Mouse (Mus musculus) G1E (cell line): ENCODE measurements at regions not wholly inside any gene's neighbourhood (a gene's known extent, or its start where the extent isn't known, plus 50 kb on each side); places are given as distances from the start of the nearest gene placed in this dataset.

Source experiments
- CTCF ChIP-seq: IDR thresholded peaks from 2 replicates; pipeline ENCODE4 v1.5.1; 2012; ENCODE audit warnings: low read depth, low read length, inconsistent platforms, mixed read lengths
- GATA1 ChIP-seq: IDR thresholded peaks from 2 replicates; pipeline ENCODE4 v1.6.1; 2012; ENCODE audit warnings: borderline replicate concordance, low read length, inconsistent platforms, mixed read lengths
- GATA2 ChIP-seq: IDR thresholded peaks from 2 replicates; pipeline ENCODE4 v1.6.1; 2012; ENCODE audit warnings: low read depth, low read length, inconsistent platforms, borderline replicate concordance

DNA sequence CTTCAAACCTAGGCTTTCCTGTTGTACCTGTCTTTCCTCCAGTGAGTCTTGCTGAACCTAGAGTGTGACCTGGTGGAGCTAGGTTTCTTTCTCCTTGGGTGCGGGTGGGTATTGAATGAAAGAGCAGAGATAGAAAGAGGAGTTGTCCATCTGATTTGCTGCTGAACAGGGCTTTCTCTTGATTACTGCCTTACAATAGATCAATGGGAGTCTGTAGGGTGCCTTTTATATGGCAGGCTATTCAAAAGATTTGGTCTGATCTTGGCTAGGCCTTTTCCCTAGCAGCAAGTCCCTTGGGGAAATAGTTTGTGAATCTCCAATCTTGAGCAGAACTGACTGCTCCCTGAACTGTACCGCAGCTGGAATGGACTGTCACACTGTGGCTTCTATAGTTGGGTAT is 1253.3 kb upstream of the A1bg start:
- no peak for TF ChIP-seq GATA2
- TF ChIP-seq CTCF, result no peak
- TF ChIP-seq GATA1, result no peak
